Mouse (Mus musculus) C2C12 (cell line): ENCODE results near the gene Nostrin. TPM values are rescaled to one million over a fixed set of nuclear protein-coding genes. Genes with fewer than 3 reads are reported as not detected.

ENCODE experiments used
- H3K27me3 ChIP-seq: one replicate; pipeline ENCODE4 v1.6.1; 2011; ENCODE audit not compliant: control insufficient read depth, insufficient read depth, insufficient read length
- H3K36me3 ChIP-seq: one replicate; pipeline ENCODE4 v1.6.1; 2011; ENCODE audit not compliant: control insufficient read depth, insufficient read depth
- H3K4me3 ChIP-seq: one replicate; pipeline ENCODE4 v1.5.1; 2011; ENCODE audit warnings: mild to moderate bottlenecking, control low read depth; ENCODE audit not compliant: poor library complexity, insufficient read depth, severe bottlenecking
- H3K79me2 ChIP-seq: one replicate; pipeline ENCODE4 v1.6.1; 2011; ENCODE audit not compliant: control insufficient read depth, insufficient read depth
- H3K79me3 ChIP-seq: one replicate; pipeline ENCODE4 v1.6.1; 2011; ENCODE audit warnings: low read depth, control low read depth
- H3ac ChIP-seq: one replicate; pipeline ENCODE3; 2011; ENCODE audit warnings: low read depth; ENCODE audit not compliant: control insufficient read depth, insufficient read length
- CEBPB ChIP-seq: IDR thresholded peaks from one replicate; pipeline ENCODE4 v1.6.1; 2011; ENCODE audit warnings: low read depth, mild to moderate bottlenecking, control low read depth, moderate library complexity
- CTCF ChIP-seq: IDR thresholded peaks from one replicate; pipeline ENCODE4 v1.5.1; 2011; ENCODE audit not compliant: control insufficient read depth, insufficient read depth, insufficient read length
- FOSL1 ChIP-seq: IDR thresholded peaks from one replicate; pipeline ENCODE4 v1.8.0; 2011; ENCODE audit warnings: mild to moderate bottlenecking, low read length; ENCODE audit not compliant: poor library complexity, insufficient read depth, severe bottlenecking
- MAX ChIP-seq: IDR thresholded peaks from one replicate; pipeline ENCODE4 v1.6.1; 2011; ENCODE audit warnings: mild to moderate bottlenecking, control low read depth
- MYOD1 ChIP-seq: IDR thresholded peaks from one replicate; pipeline ENCODE4 v1.6.1; 2011; ENCODE audit warnings: low read depth; ENCODE audit not compliant: control insufficient read depth, insufficient read length
- MYOG ChIP-seq: IDR thresholded peaks from one replicate; pipeline ENCODE4 v1.6.1; 2011; ENCODE audit not compliant: control insufficient read depth, insufficient read length; ENCODE audit errors: extremely low read depth
- USF1 ChIP-seq: IDR thresholded peaks from one replicate; pipeline ENCODE4 v1.6.1; 2011; ENCODE audit warnings: low read depth, mild to moderate bottlenecking, control low read depth, moderate library complexity
- polyA plus RNA-seq: library from polyadenylated mRNA; unstranded; fragments of >200 nt; fragmentation: generic; extraction: Trizol; gene quantifications from one replicate; pipeline ENCODE4 v1.2.1, GENCODE M21; 2012; ENCODE audit warnings: missing spikeins

Nostrin gene
- polyA plus RNA-seq, 1 experiment, result 0.02 TPM

DNA sequence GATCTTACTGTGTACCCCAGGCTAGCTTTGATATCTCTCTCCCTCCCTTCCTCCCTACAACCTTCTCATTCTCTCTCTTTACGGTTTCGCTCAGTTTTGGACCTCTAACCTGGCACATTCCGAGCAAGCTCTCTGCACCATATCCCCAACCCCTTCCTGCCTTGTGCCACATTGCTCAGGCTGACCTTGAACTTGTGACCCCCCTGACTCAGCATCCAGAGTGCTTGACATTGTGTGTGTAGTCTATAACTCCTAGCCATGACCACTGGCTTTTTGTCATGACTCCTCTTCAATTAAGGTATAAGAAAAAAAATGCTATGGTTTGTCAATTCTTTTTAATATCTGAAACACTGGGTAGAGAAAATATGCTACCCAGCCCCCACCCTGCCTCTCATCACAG lies 74.1 kb downstream of the Nostrin start:
- Histone ChIP-seq H3K4me3 (no peak overlapping the region), H3K27me3 (no peaks in the 10 kb centered on the region), H3K79me3 (peaks cover 9% of the 10 kb centered on the region), H3K36me3 (no peaks in the 10 kb centered on the region), H3K79me2 (peaks cover 12% of the 10 kb centered on the region), H3ac (no peak overlapping the region)
- TF ChIP-seq CEBPB, result no peak
- no peak for TF ChIP-seq MYOD1

GRCm38 (mm10) chr2:69210773-69211172 lies 75.2 kb downstream of the Nostrin start, which contains the start of gene G6pc2:
TSS of gene G6pc2 (plus strand) at chr2:69211073.
- no peak for TF ChIP-seq CTCF
- TF ChIP-seq MAX, result no peak
- no peak for TF ChIP-seq CEBPB
- TF ChIP-seq MYOD1, result no peak
- no peak for TF ChIP-seq USF1
- no peak for TF ChIP-seq MYOG
- TF ChIP-seq FOSL1, result no peak
- H3ac ChIP-seq, result no peak within 1 kb of the TSS
- H3K79me3 ChIP-seq, result no peaks in the 10 kb centered on the region
- H3K36me3 ChIP-seq, result no peaks in the 10 kb centered on the region
- H3K79me2 ChIP-seq, result peaks cover 2% of the 10 kb centered on the region
- no peaks in the 10 kb centered on the region for H3K27me3 ChIP-seq
- no peak within 1 kb of the TSS for H3K4me3 ChIP-seq

DNA sequence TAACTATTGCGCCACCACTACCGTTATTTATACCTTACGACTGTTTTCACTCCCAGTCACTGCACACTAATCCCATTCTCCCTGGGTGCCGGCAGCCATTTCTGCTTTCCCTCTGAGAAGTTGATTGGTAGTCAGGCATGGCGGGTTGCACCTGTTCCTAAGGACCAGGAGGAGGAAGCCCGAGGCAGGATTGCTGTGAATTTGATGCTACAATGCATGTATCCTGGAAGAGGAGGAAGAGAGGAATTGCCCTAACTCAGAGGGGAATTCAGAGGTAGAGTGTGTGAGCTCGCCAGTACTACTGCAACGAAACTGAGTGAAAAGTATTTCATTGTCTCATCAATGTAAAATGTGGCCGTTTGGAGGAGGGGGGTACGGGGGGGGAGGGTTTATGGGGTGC lies 77.1 kb downstream of the Nostrin start:
- Histone ChIP-seq H3K4me3 (no peak overlapping the region), H3K27me3 (no peaks in the 10 kb centered on the region), H3K36me3 (no peaks in the 10 kb centered on the region), H3K79me2 (no peaks in the 10 kb centered on the region), H3ac (no peak overlapping the region), H3K79me3 (no peaks in the 10 kb centered on the region)
- TF ChIP-seq USF1 (no peak), CEBPB (no peak), MAX (no peak), MYOD1 (no peak), FOSL1 (no peak), MYOG (no peak), CTCF (no peak)

DNA sequence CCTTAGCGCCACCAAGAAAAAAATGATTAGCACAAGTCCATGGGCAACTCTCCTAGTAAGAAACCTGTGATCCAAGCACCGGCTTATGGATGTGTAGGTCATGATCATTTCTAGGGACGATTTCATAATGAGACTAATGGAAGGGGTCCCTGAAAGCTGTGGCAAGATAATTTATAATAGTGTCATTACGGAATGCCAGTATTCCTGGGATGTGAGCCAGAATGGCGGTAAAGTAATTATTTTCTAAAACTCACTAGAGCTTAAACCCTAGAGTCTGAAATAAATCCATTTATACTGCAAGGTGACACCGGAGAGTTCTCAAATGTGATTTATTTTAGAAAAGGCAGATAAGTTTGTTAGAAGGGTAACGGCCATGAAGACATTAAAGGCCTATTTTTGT lies 79.6 kb downstream of the Nostrin start:
- no peak overlapping the region for H3K4me3 ChIP-seq

GRCm38 (mm10) chr2:69221868-69222416 lies 86.3 kb downstream of the Nostrin start:
- no peak overlapping the region for H3K4me3 ChIP-seq
- no peak for TF ChIP-seq CTCF
- no peak for TF ChIP-seq MYOD1
- no peak for TF ChIP-seq MYOG
- no peak for TF ChIP-seq MAX
- TF ChIP-seq CEBPB, result no peak
- no peak for TF ChIP-seq USF1
- no peak for TF ChIP-seq FOSL1

More for the DNA sequence above, 79.6 kb downstream of the Nostrin start:
- TF ChIP-seq MYOG (no peak), MYOD1 (no peak), USF1 (no peak), CTCF (no peak), CEBPB (no peak)
- Histone ChIP-seq H3K27me3 (no peaks in the 10 kb centered on the region), H3K36me3 (no peaks in the 10 kb centered on the region), H3K79me3 (no peaks in the 10 kb centered on the region), H3K79me2 (no peaks in the 10 kb centered on the region), H3ac (no peak overlapping the region)

GRCm38 (mm10) chr2:69222815-69223214 lies 87.2 kb downstream of the Nostrin start:
- H3K27me3 ChIP-seq, result peaks cover 10% of the 10 kb centered on the region
- H3K79me2 ChIP-seq, result no peaks in the 10 kb centered on the region
- no peak for TF ChIP-seq CEBPB
- no peak for TF ChIP-seq MAX
- TF ChIP-seq MYOD1, result no peak
- no peak for TF ChIP-seq USF1
- TF ChIP-seq MYOG, result no peak
- TF ChIP-seq CTCF, result no peak
- no peak for TF ChIP-seq FOSL1
- no peaks in the 10 kb centered on the region for H3K36me3 ChIP-seq
- H3K4me3 ChIP-seq, result no peak overlapping the region
- no peaks in the 10 kb centered on the region for H3K79me3 ChIP-seq
- H3ac ChIP-seq, result no peak overlapping the region

More at GRCm38 (mm10) chr2:69221868-69222416, 86.3 kb downstream of the Nostrin start:
- Histone ChIP-seq H3K36me3 (no peaks in the 10 kb centered on the region), H3ac (no peak overlapping the region), H3K27me3 (peaks cover 10% of the 10 kb centered on the region), H3K79me2 (no peaks in the 10 kb centered on the region), H3K79me3 (no peaks in the 10 kb centered on the region)

DNA sequence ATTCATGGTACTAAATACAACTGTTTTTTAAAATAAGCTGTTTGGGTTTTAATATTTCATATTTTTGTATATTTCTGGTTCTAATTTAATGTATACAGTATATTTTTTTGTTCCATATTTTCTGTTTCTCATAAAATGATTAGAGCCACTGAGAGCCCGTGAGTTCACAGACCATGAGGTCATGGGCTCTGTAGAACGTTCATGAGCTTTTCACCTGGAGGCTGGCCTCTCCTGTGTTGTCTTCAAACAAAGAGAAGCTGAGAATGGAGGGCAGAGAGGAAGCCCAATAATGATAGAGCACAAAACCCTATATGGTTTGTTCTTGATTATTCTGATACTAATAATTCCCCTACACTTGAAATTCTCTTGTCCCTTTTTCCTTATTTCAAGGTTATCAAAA lies 89.1 kb downstream of the Nostrin start:
- TF ChIP-seq MAX (no peak), CEBPB (no peak), MYOD1 (no peak), USF1 (no peak), MYOG (no peak), CTCF (no peak), FOSL1 (no peak)
- H3K36me3 ChIP-seq, result no peaks in the 10 kb centered on the region
- H3K4me3 ChIP-seq, result no peak overlapping the region
- H3K79me3 ChIP-seq, result no peaks in the 10 kb centered on the region
- H3K27me3 ChIP-seq, result peaks cover 10% of the 10 kb centered on the region
- H3ac ChIP-seq, result no peak overlapping the region
- no peaks in the 10 kb centered on the region for H3K79me2 ChIP-seq
